Mouse (Mus musculus) erythroblast, embryonic 14.5 days (primary cell): ENCODE data around the gene Armcx5.
"Not testable (repeated sequence)": the region's sequence is repeated elsewhere in the genome, so short reads cannot be mapped to it uniquely, and the experiment has no call there.

Source experiments
- GATA1 ChIP-seq: IDR thresholded peaks from 2 replicates; pipeline ENCODE4 v1.6.1; 2012; ENCODE audit warnings: low read length, inconsistent platforms, mixed read lengths
- TAL1 ChIP-seq: IDR thresholded peaks from 3 replicates; pipeline ENCODE4 v1.6.1; 2012; ENCODE audit warnings: low read length, inconsistent platforms, mixed read lengths

GRCm38 (mm10) chrX:135796305-135797211, 54.0 kb downstream of the Armcx5 start:
- TF ChIP-seq GATA1, TAL1: not testable (repeated sequence)
